Mouse (Mus musculus) kidney, adult 2 months (tissue): ENCODE measurements at regions not wholly inside any gene's neighbourhood (a gene's known extent, or its start where the extent isn't known, plus 50 kb on each side); places are given as distances from the start of the nearest gene placed in this dataset.

Experiments used
- DNase-seq: peaks from one replicate; pipeline ENCODE4 v3.0.0; 2021
- H3K27ac ChIP-seq: fragments of 200-500 bp; 2 replicates; pipeline ENCODE4 v1.5.1; 2012; ENCODE audit warnings: low read depth, low read length, control low read depth, inconsistent platforms; ENCODE audit not compliant: insufficient read depth
- H3K27me3 ChIP-seq: fragments of 200-500 bp; replicated peaks from 2 replicates; pipeline ENCODE4 v1.6.1; 2012; ENCODE audit warnings: mild to moderate bottlenecking, moderate library complexity, low read length, inconsistent platforms; ENCODE audit not compliant: control insufficient read depth, insufficient read depth
- H3K36me3 ChIP-seq: fragments of 200-500 bp; 2 replicates; pipeline ENCODE4 v1.6.1; 2012; ENCODE audit warnings: mild to moderate bottlenecking, moderate library complexity, low read length, inconsistent platforms; ENCODE audit not compliant: control insufficient read depth, insufficient read depth
- H3K4me1 ChIP-seq: fragments of 200-500 bp; 2 replicates; pipeline ENCODE4 v1.6.1; 2011; ENCODE audit warnings: low read length; ENCODE audit not compliant: control insufficient read depth, insufficient read depth
- H3K4me3 ChIP-seq: fragments of 200-500 bp; 2 replicates; pipeline ENCODE4 v1.5.1; 2011; ENCODE audit warnings: mild to moderate bottlenecking, low read depth, low read length, control low read depth; ENCODE audit not compliant: insufficient read depth
- CTCF ChIP-seq: fragments of 200-500 bp; conservative IDR thresholded peaks from 2 replicates; pipeline ENCODE4 v1.5.1; 2011; ENCODE audit warnings: low read depth, mild to moderate bottlenecking, control low read depth, low read length, moderate library complexity, mixed read lengths; ENCODE audit not compliant: insufficient read depth, insufficient read length
- POLR2A ChIP-seq: fragments of 200-500 bp; IDR thresholded peaks from one replicate; pipeline ENCODE4 v1.6.1; 2011; ENCODE audit warnings: low read depth, low read length, control low read depth
- WGBS: fragments of 180-500 bp; shearing (Covaris S2); methylation state at CpG from one replicate; pipeline ENCODE4 v1.1.7; 2018; 5-methylcytosine and 5-hydroxymethylcytosine counted together

GRCm38 (mm10) chr4:5160931-5161330, 367.8 kb upstream of the Impad1 start:
- H3K4me1 ChIP-seq, result no peaks in the 10 kb centered on the region
- H3K27ac ChIP-seq, result no peak overlapping the region
- 54% methylated on average over 1 of the region's 1 CpGs for WGBS
- TF ChIP-seq CTCF (no peak), POLR2A (no peak)
- H3K27me3 ChIP-seq, result 0 out of 2 replicates have a peak, but pooled peaks cover 1% of the 10 kb centered on the region
- H3K4me3 ChIP-seq, result no peak overlapping the region
- no peaks in the 10 kb centered on the region for H3K36me3 ChIP-seq
- no peak for DNase-seq

GRCm38 (mm10) chr4:5130726-5131125, 337.6 kb upstream of the Impad1 start:
- H3K36me3 ChIP-seq, result no peaks in the 10 kb centered on the region
- no peaks in the 10 kb centered on the region for H3K27me3 ChIP-seq
- H3K27ac ChIP-seq, result no peak overlapping the region
- no peak overlapping the region for H3K4me3 ChIP-seq
- DNase-seq, result peak; percentile 54
- TF ChIP-seq CTCF, result no peak
- no peak for TF ChIP-seq POLR2A
- H3K4me1 ChIP-seq, result no peaks in the 10 kb centered on the region
- WGBS, result 38% methylated on average over 3 of the region's 3 CpGs

GRCm38 (mm10) chr4:5126059-5126458, 332.9 kb upstream of the Impad1 start:
- Histone ChIP-seq H3K27ac (no peak overlapping the region), H3K36me3 (no peaks in the 10 kb centered on the region), H3K27me3 (no peaks in the 10 kb centered on the region), H3K4me3 (no peak overlapping the region), H3K4me1 (no peaks in the 10 kb centered on the region)
- no peak for TF ChIP-seq CTCF
- no peak for TF ChIP-seq POLR2A
- WGBS, result 79% methylated on average over 2 of the region's 2 CpGs
- no peak for DNase-seq

- Histone ChIP-seq H3K4me1 (no peaks in the 10 kb centered on the region), H3K27ac (no peak overlapping the region), H3K27me3 (no peaks in the 10 kb centered on the region), H3K36me3 (no peaks in the 10 kb centered on the region), H3K4me3 (no peak overlapping the region)
- 85% methylated on average over 3 of the region's 3 CpGs for WGBS
- TF ChIP-seq POLR2A, result no peak
- TF ChIP-seq CTCF, result no peak
- no peak for DNase-seq
These were observed 305.3 kb upstream of the Impad1 start for GRCm38 (mm10) chr4:5098411-5098810.

- H3K27me3 ChIP-seq, result no peaks in the 10 kb centered on the region
- H3K4me3 ChIP-seq, result no peak overlapping the region
- WGBS, result 32% methylated on average over 3 of the region's 3 CpGs
- DNase-seq, result no peak
- TF ChIP-seq CTCF (no peak), POLR2A (no peak)
- H3K4me1 ChIP-seq, result no peaks in the 10 kb centered on the region
- H3K36me3 ChIP-seq, result no peaks in the 10 kb centered on the region
- no peak overlapping the region for H3K27ac ChIP-seq
These were observed 285.6 kb upstream of the Impad1 start for GRCm38 (mm10) chr4:5078723-5079122.

GRCm38 (mm10) chr4:5074754-5075153, 281.6 kb upstream of the Impad1 start:
- no peak overlapping the region for H3K4me3 ChIP-seq
- WGBS, result 96% methylated on average over 1 of the region's 1 CpGs
- no peaks in the 10 kb centered on the region for H3K36me3 ChIP-seq
- no peak overlapping the region for H3K27ac ChIP-seq
- H3K27me3 ChIP-seq, result no peaks in the 10 kb centered on the region
- H3K4me1 ChIP-seq, result no peaks in the 10 kb centered on the region
- TF ChIP-seq POLR2A (no peak), CTCF (no peak)
- DNase-seq, result no peak

- Histone ChIP-seq H3K27ac (no peak overlapping the region), H3K4me3 (no peak overlapping the region), H3K27me3 (no peaks in the 10 kb centered on the region), H3K4me1 (no peaks in the 10 kb centered on the region), H3K36me3 (no peaks in the 10 kb centered on the region)
- no peak for DNase-seq
- WGBS, result 82% methylated on average over 4 of the region's 4 CpGs
- no peak for TF ChIP-seq CTCF
- TF ChIP-seq POLR2A, result no peak
These were observed 278.1 kb upstream of the Impad1 start for GRCm38 (mm10) chr4:5071243-5071642.
